Mouse (Mus musculus): ENCODE measurements at regions not wholly inside any gene's neighbourhood (a gene's known extent, or its start where the extent isn't known, plus 50 kb on each side); places are given as distances from the start of the nearest gene placed in this dataset.

- DNase-seq (ENCODE audit: low spot score): no peak
These were observed 86.9 kb upstream of the Cpm start for GRCm38 (mm10) chr10:117542351-117542750.

GRCm38 (mm10) chr10:117541487-117541886, 87.8 kb upstream of the Cpm start:
- no peak for DNase-seq (ENCODE audit: low spot score)

DNA sequence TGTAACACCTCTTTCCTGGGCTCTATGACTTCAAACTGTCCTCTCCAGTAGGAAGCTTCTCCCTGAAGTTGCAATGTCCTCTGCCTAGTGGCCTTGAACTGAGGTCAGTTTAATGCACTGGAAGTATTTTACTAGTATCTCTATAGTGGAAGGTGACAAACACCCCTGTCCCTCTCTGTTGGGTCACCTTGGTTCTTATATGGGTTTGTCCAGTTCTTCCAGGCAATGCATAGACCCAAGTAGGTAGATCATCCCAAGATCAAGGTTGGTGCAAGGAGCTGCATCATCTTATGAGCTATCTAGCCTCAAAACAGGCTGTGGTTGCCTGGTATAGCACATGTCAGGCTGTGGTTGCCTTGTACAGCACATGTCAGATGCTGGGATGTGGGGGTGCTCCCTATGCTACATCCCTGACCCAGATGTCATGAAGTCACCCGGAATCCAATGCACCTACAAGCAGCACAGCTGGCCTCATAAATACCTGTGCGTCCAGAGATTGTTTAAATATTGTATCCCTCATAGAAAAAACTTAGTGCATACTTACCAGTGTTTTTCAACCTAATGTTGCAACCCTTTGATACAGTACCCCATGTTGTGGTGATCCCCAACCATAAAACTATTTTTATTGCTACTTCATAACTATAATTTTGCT, 88.4 kb upstream of the Cpm start:
- DNase-seq (ENCODE audit: low spot score): no peak

GRCm38 (mm10) chr10:117540112-117540594, 89.1 kb upstream of the Cpm start:
- no peak for DNase-seq (ENCODE audit: low spot score)

- DNase-seq (ENCODE audit: low spot score): no peak
These were observed 89.8 kb upstream of the Cpm start for GRCm38 (mm10) chr10:117539532-117539931.

GRCm38 (mm10) chr10:117538725-117539124, 90.6 kb upstream of the Cpm start:
- DNase-seq (ENCODE audit: low spot score): no peak

DNA sequence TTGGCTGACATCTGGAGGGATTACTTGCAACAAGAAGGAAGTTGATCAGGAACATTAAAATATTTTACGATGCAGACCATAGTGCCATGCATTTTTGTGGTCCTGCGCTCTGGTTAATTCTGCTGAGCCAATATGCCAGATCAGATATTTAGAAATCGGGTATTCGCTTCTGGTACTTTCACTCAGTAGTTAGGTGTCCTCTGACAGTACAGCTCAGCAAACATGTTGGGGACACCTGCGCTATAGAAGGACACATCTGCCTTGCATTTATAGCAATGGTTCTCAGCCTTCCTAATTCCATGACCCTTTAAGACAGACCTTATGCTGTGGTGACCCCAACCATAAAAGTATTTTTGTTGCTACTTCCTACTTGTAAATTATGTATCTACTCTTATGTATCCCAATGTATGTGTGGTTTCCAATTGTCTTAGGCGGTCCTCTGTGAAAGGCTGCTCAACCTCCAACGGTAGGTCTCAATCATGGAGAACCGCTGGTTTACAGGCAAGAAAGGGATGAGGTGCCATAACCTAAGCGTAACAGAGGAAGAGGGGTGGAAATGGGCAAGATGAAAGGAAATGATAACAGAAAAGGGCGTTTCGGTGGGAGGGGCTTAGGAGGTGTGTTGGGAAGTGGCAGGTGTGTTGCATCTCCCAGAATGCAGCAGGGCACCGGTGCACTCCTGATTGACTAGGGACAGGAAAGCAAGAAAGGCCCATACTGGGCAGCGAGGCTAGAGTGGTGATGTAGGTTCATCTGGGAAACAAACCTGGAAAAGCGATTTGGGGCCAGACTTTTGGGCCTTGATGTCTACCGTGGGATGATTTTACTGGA, 92.3 kb upstream of the Cpm start:
- no peak for DNase-seq (ENCODE audit: low spot score)

- no peak for DNase-seq (ENCODE audit: low spot score)
These were observed 93.5 kb upstream of the Cpm start for GRCm38 (mm10) chr10:117535843-117536242.

DNA sequence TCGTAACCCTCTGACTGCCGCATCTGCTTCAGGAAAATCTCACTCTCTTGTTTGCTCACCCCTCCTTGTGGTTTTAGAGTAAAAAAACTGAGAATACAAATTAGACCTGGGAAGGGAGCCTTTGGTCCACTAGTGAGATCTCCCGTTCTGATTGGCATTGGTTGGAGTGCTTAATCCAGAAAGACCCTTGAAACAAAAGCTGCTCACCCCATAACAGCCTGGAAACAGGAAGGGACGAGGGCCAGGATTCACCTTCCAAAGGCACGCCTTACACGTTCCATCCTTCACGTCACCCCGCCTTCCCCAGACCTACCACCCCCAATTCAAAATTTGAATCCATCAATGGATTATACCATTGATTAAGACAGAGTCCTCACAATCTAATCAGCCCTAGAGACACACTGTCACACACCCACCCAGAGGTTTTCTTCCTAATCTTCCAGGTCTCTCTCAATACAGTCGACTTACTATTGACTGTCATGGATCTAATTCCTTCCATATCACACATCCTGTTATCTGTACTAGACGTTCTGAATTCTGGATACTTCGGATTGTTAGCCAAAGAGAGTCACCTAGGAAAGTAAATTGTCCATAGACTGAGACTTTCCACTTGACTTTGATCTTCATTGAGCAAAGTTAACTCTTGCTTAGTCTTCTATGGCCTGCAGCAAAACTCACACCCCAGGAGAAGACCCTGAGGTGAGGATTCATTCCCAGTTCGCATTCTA, 94.1 kb upstream of the Cpm start:
- DNase-seq (ENCODE audit: low spot score): no peak

GRCm38 (mm10) chr10:117534478-117534877, 94.8 kb upstream of the Cpm start:
- no peak for DNase-seq (ENCODE audit: low spot score)

GRCm38 (mm10) chr10:117533541-117534386, 95.5 kb upstream of the Cpm start:
- no peak for DNase-seq (ENCODE audit: low spot score)

GRCm38 (mm10) chr10:117532750-117533540, 96.4 kb upstream of the Cpm start:
- DNase-seq (ENCODE audit: low spot score): no peak

DNA sequence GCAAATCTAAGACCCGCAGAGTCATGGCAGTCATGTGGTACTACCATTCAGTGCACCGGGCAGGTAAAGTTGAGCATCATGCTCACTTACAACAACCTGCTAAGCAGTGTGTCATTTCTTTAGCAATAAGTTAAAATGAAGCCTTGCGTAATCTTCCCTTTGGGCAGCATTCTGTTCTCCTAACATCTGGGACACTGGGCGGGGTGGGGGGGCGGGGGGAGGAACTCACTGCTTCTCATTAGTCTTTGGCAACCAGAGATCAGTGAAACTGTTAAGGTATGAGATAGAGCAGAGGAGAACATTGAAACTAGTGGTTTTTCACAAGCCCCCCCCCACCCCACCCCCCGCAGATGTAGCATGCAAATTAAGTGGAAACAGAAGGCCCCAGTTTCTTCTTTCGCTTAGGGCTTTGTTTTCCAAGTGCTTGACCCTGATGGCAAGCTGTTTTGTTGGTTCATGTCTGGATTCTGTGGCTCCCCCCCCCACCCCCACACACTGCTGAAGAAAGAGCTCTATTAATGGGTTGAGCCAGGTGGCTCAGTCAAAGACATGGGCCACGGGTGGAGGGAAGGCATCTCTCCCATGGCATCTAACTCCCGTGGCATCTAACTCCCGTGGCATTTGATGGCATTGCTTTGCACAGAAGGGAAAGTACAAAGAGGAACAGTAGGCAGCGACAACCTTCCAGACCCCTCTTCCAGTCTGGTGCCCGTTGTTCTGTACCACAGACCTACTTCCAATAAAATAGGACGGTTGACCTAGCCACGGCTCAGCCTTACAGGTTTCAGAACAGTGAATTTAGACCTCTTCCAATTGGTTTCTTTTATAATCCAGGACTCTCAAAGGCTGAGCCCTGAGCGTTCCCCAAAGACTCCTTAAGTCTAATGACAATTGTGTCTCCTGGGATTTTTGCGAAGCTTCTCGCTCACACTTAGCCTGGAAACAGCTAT, 97.2 kb upstream of the Cpm start:
- no peak for DNase-seq (ENCODE audit: low spot score)

DNA sequence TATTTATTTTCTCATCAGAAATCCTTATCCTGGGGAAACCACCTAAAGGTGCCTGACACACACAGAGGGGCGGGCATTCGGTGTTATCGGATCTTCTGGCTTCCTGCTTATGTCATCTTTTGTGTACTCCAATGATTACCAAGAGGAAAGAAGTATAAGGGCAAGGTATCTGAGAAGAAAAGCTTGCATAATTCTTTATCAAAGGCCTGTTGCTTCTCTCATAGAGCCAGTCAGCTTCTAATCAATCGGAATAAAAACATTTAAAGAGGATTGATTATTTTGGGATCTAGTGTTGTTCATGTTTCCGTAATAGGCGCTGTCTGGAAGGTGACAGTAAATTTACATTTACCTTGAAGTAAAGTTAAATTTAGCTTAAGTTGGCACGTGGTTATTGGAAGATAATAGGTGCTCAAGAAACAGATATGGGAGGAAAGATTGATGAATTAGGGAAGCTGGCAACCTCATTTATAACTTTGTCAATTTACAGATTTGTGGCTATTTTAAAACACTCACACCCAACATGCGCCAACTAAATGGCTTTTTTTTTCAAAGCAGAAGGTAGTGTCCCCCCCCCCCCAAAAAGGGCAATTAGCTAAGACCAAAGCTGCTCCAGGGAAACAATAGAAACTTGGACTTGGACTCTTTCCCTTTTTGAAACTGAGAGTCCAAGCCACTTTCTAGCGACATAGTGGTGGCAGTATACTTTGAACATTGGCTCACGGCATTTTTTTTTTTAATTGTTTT, 98.3 kb upstream of the Cpm start:
- no peak for DNase-seq (ENCODE audit: low spot score)

DNA sequence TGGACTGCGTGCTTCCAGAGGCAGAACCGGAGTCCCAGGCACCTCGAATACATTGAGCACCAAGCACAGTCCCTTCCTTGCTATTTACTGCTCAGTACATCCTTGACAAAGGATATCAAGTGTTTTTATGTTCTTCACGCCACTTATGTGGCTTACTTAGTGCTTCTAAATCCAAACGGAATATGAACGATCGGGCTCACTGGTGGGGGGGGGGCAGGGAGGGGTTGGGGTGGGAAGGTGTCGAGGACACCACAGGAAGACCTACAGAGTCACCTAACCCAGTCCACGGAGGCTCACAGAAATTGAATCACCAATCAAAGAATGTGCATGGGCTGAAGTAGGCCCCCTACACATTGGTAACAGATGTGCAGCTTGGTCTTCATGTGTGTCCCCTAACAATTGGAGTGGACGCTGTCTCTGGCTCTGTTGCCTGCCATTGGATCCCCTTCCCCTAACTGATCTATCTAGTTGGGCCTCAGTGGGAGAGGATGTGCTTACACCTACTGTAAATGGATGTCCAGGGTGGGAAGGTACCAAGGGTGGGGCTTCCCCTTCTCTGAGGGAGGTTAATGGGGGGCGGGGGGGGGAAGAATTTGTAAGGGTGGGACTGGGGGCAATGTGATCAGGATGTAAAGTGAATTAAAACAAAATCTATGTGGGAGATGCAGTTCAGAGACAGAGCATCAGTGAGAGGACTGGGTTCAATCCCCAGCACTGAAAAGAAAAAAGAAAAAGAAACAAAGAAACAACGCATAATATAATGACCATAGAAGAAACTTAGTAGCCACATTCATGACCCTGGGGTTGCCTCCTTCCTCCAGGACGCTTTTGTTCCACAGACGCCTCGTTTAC, 99.1 kb upstream of the Cpm start:
- no peak for DNase-seq (ENCODE audit: low spot score)

- no peak for DNase-seq (ENCODE audit: low spot score)
These were observed 99.9 kb upstream of the Cpm start for GRCm38 (mm10) chr10:117529269-117530006.

- no peak for DNase-seq (ENCODE audit: low spot score)
These were observed 100.6 kb upstream of the Cpm start for GRCm38 (mm10) chr10:117528575-117529268.
